In the genomic region with DNA sequence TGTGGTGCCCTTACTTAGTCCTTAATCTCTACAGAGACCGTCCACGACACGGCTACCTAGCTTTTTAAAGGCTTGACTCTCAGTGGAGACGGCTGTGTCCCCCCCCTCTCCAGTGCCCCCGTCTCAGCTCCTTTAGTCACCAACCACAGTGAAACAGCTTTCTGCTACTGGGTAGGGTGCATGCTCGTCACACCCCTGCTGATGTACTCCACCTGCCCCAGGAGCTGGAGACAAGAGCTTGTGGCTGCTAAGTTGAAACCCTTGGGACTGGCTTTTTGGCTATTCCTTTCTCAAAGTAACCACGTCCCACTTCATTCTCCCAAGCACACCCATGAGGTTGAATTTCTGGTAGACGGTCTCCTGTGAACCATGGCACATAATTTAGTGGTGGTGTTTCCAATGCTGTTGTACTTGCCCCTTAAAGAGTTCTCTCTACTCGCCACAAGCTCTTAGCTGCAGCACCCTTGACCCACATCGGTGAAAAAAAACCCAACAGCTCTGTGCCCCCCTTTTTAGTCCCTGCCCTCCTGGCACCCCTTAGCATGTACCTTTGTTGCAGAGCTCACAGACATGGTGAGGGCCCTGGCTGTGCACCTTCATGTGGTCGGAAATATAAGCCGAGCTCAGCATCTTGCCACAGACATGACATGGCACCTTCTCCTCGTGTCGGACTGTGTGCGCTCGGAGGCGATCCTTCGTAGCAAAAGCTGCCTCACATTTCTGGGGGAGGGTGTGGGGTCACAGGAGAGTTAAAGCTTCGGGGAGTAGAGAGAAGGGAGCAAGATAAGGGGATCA, we compare ENCODE assay signal across 7 mouse cellular contexts. TPM values are rescaled to one million over a fixed set of nuclear protein-coding genes. Genes with fewer than 3 reads are reported as not detected.
DNase-seq lines count a peak whose midpoint lies in the region; ATAC-seq and TF ChIP-seq lines count a peak whose summit lies in the region.

No protein-coding gene starts in this region.

- no peak for DNase-seq in lung, postnatal 10 days
- DNase-seq in hindbrain, postnatal 0 days (ENCODE audit: low spot score): no peak
- DNase-seq in natural killer cell, adult 2 months (ENCODE audit: low spot score in 2 of 2): peak; percentile 50
- DNase-seq in testis, postnatal 10 days (ENCODE audit: low spot score): no peak
- no peak for DNase-seq in gastrocnemius, postnatal 10 days

- 10% methylated on average over 19 of the region's 19 CpGs for WGBS in lung, embryonic 16.5 days
- 23% methylated on average over 19 of the region's 19 CpGs for WGBS in embryonic facial prominence, embryonic 13.5 days
- 13% methylated on average over 19 of the region's 19 CpGs for WGBS in hindbrain, postnatal 0 days

- peaks cover 23% of the 10 kb centered on the region for H3K36me3 ChIP-seq in lung, embryonic 16.5 days (ENCODE audit: control insufficient read depth, insufficient read depth, low read length)
- H3K36me3 ChIP-seq in embryonic facial prominence, embryonic 13.5 days: peaks cover 36% of the 10 kb centered on the region
- H3K36me3 ChIP-seq in hindbrain, postnatal 0 days (ENCODE audit: insufficient read depth, low read length): peaks cover 19% of the 10 kb centered on the region; the same call in 1 of the 2 replicates

- H3K4me3 ChIP-seq in lung, embryonic 16.5 days (ENCODE audit: low read length): peak overlapping the region; percentile 94
- H3K4me3 ChIP-seq in embryonic facial prominence, embryonic 13.5 days: peak overlapping the region; percentile 72
- H3K4me3 ChIP-seq in hindbrain, postnatal 0 days (ENCODE audit: low read length): peak overlapping the region; percentile 88

- H3K4me1 ChIP-seq in lung, embryonic 16.5 days (replicated peaks; ENCODE audit: control insufficient read depth, insufficient read depth, low read length): peaks cover 55% of the 10 kb centered on the region
- peaks cover 65% of the 10 kb centered on the region for H3K4me1 ChIP-seq in embryonic facial prominence, embryonic 13.5 days
- H3K4me1 ChIP-seq in hindbrain, postnatal 0 days (ENCODE audit: insufficient read depth, low read length): peaks cover 41% of the 10 kb centered on the region

- no peaks in the 10 kb centered on the region for H3K9me3 ChIP-seq in lung, embryonic 16.5 days (ENCODE audit: control insufficient read depth, low read length)
- H3K9me3 ChIP-seq in embryonic facial prominence, embryonic 13.5 days: no peaks in the 10 kb centered on the region
- H3K9me3 ChIP-seq in hindbrain, postnatal 0 days (ENCODE audit: low read length): no peaks in the 10 kb centered on the region

- H3K4me2 ChIP-seq in lung, embryonic 16.5 days (ENCODE audit: low read depth, low read length): peak overlapping the region; percentile 96
- peak overlapping the region; percentile 97 for H3K4me2 ChIP-seq in embryonic facial prominence, embryonic 13.5 days
- H3K4me2 ChIP-seq in hindbrain, postnatal 0 days (ENCODE audit: low read depth, low read length): peak overlapping the region; percentile 87

- no peak for TF ChIP-seq CTCF in hindbrain, postnatal 0 days (IDR thresholded peaks at IDR 0.05; ENCODE audit: low read depth)

- ATAC-seq in lung, embryonic 16.5 days (ENCODE audit: low read depth): no peak
- no peak for ATAC-seq in embryonic facial prominence, embryonic 13.5 days (ENCODE audit: insufficient number of reproducible peaks, insufficient read depth, low FRiP score, low TSS enrichment, low read depth)
- ATAC-seq in hindbrain, postnatal 0 days: no peak

- H3K27me3 ChIP-seq in lung, embryonic 16.5 days (ENCODE audit: control insufficient read depth, insufficient read depth, low read depth, low read length): no peaks in the 10 kb centered on the region
- no peaks in the 10 kb centered on the region for H3K27me3 ChIP-seq in embryonic facial prominence, embryonic 13.5 days
- H3K27me3 ChIP-seq in hindbrain, postnatal 0 days (ENCODE audit: insufficient read depth, low read length): no peaks in the 10 kb centered on the region

- peak overlapping the region; percentile 99 for H3K27ac ChIP-seq in lung, embryonic 16.5 days (ENCODE audit: low read length)
- peak overlapping the region; percentile 99 for H3K27ac ChIP-seq in embryonic facial prominence, embryonic 13.5 days
- H3K27ac ChIP-seq in hindbrain, postnatal 0 days: peak overlapping the region; percentile 99

- H3K9ac ChIP-seq in lung, embryonic 16.5 days (ENCODE audit: low read length): peak overlapping the region; percentile 99
- peak overlapping the region; percentile 99 for H3K9ac ChIP-seq in embryonic facial prominence, embryonic 13.5 days
- H3K9ac ChIP-seq in hindbrain, postnatal 0 days (replicated peaks; ENCODE audit: low read length): peak overlapping the region; percentile 99

RNA-seq across cellular contexts. Expression of a gene that starts 2.7 kb away (rescaled TPM):
- polyA plus RNA-seq in lung, embryonic 16.5 days (2015; fragmentation: Nextera tagmentation; extraction: Ambion mirVana): 38.6 and 46.1 TPM in 2 replicates
- polyA plus RNA-seq in embryonic facial prominence, embryonic 13.5 days (2015; fragmentation: Nextera tagmentation; extraction: Ambion mirVana): 63.6 and 73.0 TPM in 2 replicates
- total RNA-seq in hindbrain, postnatal 0 days (2014; rRNA removed): 222 and 237 TPM in 2 replicates
- 69.3 and 70.5 TPM in 2 replicates for polyA plus RNA-seq in hindbrain, postnatal 0 days (2015; fragmentation: Nextera tagmentation; extraction: Ambion mirVana)
- total RNA-seq in gastrocnemius, postnatal 10 days (2021): 10 to 100 TPM; 75.6 to 92.8 TPM

RNA-seq across cellular contexts. Expression of a gene that starts 3.1 kb away (rescaled TPM):
- 4.5 TPM in 2 replicates for polyA plus RNA-seq in lung, embryonic 16.5 days (2015; fragmentation: Nextera tagmentation; extraction: Ambion mirVana)
- polyA plus RNA-seq in embryonic facial prominence, embryonic 13.5 days (2015; fragmentation: Nextera tagmentation; extraction: Ambion mirVana): 13.1 and 16.9 TPM in 2 replicates
- total RNA-seq in hindbrain, postnatal 0 days (2014; rRNA removed): 138 and 144 TPM in 2 replicates
- 79.0 and 99.9 TPM in 2 replicates for polyA plus RNA-seq in hindbrain, postnatal 0 days (2015; fragmentation: Nextera tagmentation; extraction: Ambion mirVana)
- 1 to 10 TPM; 1.9 to 4.6 TPM for total RNA-seq in gastrocnemius, postnatal 10 days (2021)

RNA-seq across cellular contexts. Expression of a gene that starts 3.2 kb away (rescaled TPM):
- 39.1 and 63.1 TPM in 2 replicates for polyA plus RNA-seq in lung, embryonic 16.5 days (2015; fragmentation: Nextera tagmentation; extraction: Ambion mirVana)
- 83.4 and 89.6 TPM in 2 replicates for polyA plus RNA-seq in embryonic facial prominence, embryonic 13.5 days (2015; fragmentation: Nextera tagmentation; extraction: Ambion mirVana)
- total RNA-seq in hindbrain, postnatal 0 days (2014; rRNA removed): 7.1 and 40.2 TPM in 2 replicates
- 47.7 and 60.2 TPM in 2 replicates for polyA plus RNA-seq in hindbrain, postnatal 0 days (2015; fragmentation: Nextera tagmentation; extraction: Ambion mirVana)
- total RNA-seq in gastrocnemius, postnatal 10 days (2021): 10 to 100 TPM; 17.5 to 23.1 TPM

RNA-seq across cellular contexts. Expression of a gene that starts 6.9 kb away (rescaled TPM):
- polyA plus RNA-seq in lung, embryonic 16.5 days (2015; fragmentation: Nextera tagmentation; extraction: Ambion mirVana): 45.9 and 67.2 TPM in 2 replicates
- polyA plus RNA-seq in embryonic facial prominence, embryonic 13.5 days (2015; fragmentation: Nextera tagmentation; extraction: Ambion mirVana): 50.4 and 53.7 TPM in 2 replicates
- total RNA-seq in hindbrain, postnatal 0 days (2014; rRNA removed): 11.1 and 30.3 TPM in 2 replicates
- polyA plus RNA-seq in hindbrain, postnatal 0 days (2015; fragmentation: Nextera tagmentation; extraction: Ambion mirVana): 31.2 and 48.6 TPM in 2 replicates
- total RNA-seq in gastrocnemius, postnatal 10 days (2021): 1 to 10 TPM; 2.5 to 8.2 TPM

RNA-seq across cellular contexts. Expression of a gene that starts 7.8 kb away (rescaled TPM):
- polyA plus RNA-seq in lung, embryonic 16.5 days (2015; fragmentation: Nextera tagmentation; extraction: Ambion mirVana): 0.62 and 0.93 TPM in 2 replicates
- 0.47 TPM in 1 of 2 replicates, not detected in the other for polyA plus RNA-seq in embryonic facial prominence, embryonic 13.5 days (2015; fragmentation: Nextera tagmentation; extraction: Ambion mirVana)
- 1.2 TPM in 1 of 2 replicates, not detected in the other for total RNA-seq in hindbrain, postnatal 0 days (2014; rRNA removed)
- 0.49 and 1.5 TPM in 2 replicates for polyA plus RNA-seq in hindbrain, postnatal 0 days (2015; fragmentation: Nextera tagmentation; extraction: Ambion mirVana)
- total RNA-seq in gastrocnemius, postnatal 10 days (2021): 1 to 10 TPM in 1 of 2 experiments, not detected in 1; 1.5 TPM

Comparison
In these comparisons a context has a peak if more than half of its experiments do, and no peak if none do; other contexts are left out.
1. DNase-seq: peak in natural killer cell, adult 2 months (2 of 2); none in lung, postnatal 10 days (single experiment), hindbrain, postnatal 0 days (single experiment), testis, postnatal 10 days (single experiment) and gastrocnemius, postnatal 10 days (single experiment).
2. Peak in every context shown above with its lines, with median percentiles within 50 percentile points of each other: H3K27ac ChIP-seq, H3K4me2 ChIP-seq, H3K4me3 ChIP-seq and H3K9ac ChIP-seq.